Mouse (Mus musculus) right cerebral cortex, postnatal 10 days (tissue): ENCODE data around the gene Fbxl19.
"Not testable (repeated sequence)": the region's sequence is repeated elsewhere in the genome, so short reads cannot be mapped to it uniquely, and the experiment has no call there.

ENCODE experiments used
- DNase-seq, 2 experiments: peaks; one replicate each; pipeline ENCODE4 v3.0.0; 2021; ENCODE audit warnings: low spot score in 2 of 2

The Fbxl19 gene

DNA sequence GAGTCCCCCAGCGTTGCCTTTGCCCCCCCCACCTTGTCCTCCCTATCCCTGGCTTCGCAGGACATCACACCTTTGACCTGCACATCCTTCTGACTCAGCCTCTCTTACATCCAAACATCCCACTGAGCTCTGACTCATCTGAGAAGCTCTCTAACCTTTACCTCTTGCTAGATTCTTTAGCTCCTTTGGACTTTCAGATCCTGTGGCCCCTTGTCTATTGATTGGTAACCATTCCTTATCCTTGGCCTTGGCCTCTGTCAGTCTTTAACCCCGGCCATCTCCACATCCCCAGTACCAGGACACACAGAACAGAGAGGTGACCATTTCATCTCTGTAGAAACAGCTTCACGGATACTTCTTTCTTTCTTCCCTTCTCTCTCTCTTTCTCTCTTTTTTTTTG is 14.2 kb upstream of the Fbxl19 start:
- DNase-seq, result no peak

DNA sequence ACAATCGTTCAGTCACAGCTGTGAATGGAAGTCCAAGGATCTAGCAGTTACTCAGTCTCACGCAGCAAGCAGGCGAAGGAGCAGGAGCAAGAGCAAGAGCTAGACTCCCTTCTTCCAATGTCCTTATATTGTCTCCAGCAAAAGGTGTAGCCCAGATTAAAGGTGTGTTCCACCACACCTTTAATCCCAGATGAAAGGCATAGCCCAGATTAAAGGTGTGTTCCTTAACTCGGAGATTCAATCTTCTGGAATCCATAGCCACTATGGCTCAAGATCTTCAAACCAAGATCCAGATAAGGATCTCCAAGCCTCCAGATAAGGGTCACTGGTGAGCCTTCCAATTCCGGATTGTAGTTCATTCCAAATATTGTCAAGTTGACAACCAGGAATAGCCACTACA is 12.3 kb upstream of the Fbxl19 start, which contains the start of gene Ctf2:
Gene Ctf2 (minus strand): TSS at position 101 of the 400 bp plus-strand sequence.
- DNase-seq, result not testable (repeated sequence)

DNA sequence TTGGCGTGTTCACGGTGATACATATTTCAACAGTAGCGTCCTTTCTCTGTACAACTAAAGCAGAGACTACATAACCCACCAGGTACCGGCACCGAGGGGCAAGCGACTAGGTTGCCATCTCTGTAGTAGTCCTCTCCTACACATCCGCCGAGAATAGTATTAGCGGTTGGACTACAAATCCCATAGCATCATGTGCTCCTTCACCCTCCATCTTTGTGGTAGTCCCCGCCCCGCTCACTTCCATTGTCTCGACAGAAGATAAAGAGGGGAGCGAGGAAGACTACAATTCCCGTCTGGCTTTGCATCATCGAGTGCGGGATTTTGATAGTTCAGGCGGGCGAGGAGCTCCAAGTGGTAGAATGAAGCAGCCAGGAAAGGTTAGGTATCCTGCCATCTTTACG is 908 bp downstream of the Fbxl19 start:
- DNase-seq, result peak; percentile 97 to 98

DNA sequence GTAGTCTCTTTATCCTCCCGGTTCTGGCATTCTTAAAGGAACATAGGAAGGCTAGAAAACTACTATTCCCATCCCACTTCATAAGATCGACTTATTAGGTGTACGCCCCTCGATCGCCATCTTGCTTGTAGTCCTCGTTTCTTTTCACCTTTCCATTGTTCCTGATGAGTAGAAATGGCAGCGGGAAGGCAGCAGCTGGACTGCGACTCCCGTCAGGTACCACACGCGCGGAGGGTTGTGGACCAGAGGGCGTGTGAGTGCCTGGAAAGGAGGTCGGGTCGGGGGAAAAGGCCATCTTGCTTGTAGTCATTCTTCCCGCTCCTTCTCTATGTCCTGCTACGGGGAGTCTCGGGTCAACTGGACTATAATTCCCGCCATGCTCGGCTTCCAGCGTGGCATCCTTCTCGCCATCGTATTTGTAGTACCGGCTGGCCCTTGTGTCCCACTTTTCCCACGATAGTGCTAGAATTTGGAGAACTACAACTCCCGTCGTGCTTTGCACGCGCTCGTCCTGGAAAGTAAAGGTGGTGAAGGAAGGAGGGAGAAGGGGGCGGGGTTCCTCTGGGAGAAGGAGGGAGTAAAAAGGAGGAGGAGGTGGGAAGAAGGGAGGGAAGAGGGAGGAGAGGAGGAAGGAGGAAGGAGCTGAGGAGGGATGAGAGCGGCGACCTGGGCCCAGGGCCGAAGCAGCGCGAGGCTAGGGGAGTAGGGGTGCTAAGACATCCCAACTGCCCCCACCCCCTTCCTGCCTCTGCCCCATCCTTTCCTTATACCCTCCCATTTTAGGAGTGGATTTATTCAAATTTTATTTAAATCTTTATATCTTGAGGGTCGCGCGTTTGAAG is 1.5 kb downstream of the Fbxl19 start:
- peak; percentile 99 for DNase-seq

DNA sequence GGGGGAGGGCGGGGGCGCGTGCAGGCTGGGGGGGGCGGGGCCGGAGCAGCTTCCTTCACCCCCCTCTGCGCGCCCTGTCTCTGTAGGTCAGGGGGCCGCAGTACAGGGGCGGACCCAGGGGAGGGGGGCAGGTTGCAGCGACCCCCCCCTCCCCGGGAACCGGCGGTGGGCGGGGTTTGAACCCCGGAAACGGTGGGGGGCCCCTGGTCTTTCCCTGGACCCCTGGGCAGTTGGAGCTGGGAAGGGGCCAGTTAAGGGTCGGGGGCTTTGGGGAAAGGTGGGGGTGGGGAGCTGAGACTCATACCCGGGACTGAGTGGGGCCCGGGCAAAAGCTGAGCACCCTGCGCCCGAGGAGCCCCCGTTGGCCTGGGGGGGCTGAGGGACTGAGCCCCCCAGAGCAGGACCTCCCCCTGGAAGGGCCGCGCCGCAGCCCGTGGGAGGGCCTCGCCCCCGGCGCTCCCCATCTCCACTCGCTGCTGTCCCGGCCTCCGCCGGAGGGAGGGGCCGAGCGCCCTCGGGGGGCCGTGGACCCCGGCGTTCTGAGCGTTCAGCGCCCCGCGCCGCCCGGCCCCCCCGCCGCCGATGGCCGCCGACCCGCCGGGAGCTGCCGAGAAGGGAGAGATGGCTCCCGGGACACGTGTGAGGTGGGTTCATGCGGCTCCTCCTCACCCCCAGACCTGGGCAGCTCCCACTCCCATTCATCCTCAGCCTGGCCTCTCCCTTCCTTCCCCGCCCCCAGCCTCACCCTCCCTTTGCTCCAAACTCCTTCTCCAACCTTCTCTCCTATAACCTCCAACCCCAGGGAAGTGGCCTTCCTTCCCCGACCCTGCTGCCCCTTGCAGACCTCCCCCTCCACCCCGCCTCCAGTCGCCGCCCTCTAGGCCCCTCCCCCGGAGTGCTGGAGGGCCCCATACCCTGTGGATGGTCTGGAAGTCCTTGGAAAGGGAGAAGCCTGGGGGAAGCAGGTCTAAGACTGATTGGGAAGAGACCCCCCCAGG is 2.5 kb downstream of the Fbxl19 start:
- peak; percentile 54 to 65 for DNase-seq

DNA sequence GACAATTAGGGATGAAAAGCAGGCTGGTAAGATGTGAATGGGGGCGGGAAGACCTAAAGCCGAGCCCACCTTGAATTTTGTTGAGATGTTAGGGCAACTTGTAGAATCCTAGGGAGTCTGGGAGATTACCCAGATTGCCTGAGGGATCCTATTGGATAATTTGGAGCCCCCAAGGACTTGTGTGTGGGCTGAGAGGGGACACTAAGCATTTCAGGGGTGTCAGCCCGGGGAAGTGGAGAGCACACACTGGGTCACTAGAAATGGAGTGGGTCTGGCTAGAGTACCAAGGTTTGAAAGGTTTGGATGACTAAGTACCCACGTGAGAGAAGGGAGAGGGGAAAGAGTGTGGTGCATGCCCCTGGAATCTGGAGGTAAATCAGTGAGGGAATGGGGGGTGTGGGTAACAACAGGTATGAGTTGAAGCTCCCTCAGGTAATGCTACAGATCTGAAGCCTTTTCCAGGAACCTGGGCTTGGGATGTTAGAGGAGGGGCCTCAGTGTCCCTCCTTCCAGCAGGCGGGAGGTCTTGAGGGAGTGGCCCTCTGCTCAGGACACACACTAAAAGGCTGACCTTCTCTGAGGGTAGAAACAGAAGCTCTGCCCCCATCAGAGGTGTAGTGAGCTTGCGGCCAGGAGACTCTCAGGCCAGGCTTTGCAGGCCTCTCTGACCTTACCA is 3.4 kb downstream of the Fbxl19 start:
- no peak for DNase-seq

DNA sequence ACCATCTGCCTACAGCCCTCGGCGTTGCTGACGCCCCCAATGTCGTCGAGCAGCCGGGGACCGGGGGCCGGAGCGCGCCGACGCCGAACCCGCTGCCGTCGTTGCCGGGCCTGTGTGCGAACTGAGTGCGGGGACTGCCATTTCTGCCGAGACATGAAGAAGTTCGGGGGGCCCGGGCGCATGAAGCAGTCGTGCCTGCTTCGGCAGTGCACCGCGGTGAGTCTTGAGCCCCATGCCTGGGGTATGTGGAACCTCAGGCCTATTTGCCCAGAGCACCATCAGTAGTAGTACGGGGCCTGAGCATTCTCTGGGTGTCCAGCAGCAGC is 3.9 kb downstream of the Fbxl19 start:
- peak in 1 of 2 experiments; percentile 56 for DNase-seq

DNA sequence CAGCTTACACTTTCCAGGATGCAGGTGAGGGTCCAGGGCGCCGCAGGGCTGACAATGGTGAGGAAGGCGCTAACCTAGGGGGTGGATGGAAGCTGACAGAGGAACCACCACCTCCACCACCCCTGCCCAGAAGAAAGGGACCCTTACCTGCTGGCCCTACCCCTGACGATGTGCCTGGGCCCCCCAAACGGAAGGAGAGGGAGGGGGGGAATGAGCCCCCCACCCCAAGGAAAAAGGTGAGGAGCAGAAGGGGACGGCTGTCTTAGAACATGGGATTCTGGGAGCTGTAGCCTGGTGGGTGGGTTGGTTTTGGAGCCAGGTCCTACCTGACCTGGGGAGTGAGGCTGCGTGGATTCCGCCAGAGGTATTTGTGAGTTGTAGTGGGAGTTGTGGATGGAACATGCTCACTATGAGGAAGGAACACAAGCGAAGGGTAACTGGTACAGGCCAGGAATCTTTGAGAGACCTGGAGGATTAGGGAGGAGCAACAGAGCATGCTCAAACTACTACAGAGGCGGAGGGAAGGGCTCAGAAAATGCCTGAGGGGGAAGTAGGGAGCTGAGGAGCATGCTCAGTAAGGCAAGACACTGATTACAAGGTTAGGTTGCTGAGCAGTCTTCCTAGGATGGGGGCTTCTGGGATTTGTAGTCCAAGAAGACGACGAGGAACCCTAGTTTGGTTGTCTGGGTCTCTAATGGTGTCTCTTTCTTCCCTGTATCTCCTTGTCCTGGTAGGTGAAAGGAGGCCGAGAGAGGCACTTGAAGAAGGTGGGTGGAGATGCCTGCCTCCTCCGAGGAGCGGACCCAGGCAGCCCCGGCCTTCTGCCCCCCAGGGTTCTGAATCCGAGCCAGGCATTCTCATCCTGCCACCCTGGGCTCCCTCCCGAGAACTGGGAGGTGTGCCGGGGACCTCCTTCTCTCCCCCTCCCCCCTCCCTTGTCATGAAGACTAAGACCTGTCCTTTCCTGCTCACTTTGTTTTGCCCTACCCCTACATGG is 6.1 kb downstream of the Fbxl19 start:
- DNase-seq, result peak; percentile 63 to 78

DNA sequence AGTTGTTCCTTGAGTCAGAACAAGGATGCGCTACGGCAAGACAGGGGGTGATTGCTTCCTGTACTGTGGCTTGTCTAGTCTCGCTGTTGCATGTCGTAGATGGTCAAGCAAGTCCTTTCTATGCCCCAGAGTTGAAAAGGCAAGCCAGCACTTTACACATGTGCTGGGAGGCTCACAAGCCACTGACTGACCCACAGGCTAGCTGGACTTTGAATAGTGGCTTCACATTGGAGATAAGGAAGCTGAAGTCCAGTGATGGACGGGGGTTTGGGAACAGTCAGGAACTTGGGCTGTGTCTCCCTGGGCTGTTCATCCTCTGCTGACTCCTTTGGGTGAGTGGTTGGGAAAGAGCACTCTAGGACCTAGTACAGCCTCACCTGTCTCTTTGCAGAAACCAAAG is 7.3 kb downstream of the Fbxl19 start:
- no peak for DNase-seq

DNA sequence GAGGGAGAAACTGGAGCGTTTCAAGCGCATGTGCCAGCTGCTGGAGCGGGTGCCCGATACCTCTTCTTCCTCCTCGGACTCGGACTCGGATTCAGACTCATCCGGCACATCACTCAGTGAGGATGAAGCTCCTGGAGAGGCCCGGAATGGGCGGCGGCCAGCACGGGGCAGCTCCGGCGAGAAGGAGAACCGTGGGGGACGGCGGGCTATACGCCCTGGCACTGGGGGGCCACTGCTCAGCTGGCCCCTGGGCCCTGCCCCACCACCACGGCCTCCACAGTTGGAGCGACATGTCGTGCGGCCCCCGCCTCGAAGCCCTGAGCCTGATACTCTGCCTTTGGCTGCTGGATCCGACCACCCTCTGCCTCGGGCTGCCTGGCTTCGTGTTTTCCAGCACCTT is 7.7 kb downstream of the Fbxl19 start:
- no peak for DNase-seq

DNA sequence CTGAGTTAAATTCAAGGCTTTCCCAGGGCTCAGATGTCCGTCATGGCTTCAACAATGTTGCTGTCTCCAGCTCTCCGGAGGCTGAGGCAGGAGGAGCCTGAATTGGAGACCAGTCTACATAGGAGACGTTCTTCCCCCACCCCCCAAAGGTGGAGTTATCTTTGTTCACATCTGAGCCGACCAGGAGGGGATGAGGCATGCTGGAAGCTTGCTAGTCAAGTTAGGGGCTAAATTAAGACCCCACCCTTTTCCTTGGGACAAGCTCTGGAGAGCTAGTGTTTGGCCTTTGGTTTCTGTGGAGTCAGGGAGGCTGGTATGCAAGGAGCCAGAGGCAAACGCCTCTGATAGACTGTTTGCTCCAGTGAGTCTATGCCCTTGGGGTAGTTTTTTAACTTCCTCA is 8.8 kb downstream of the Fbxl19 start:
- no peak for DNase-seq

DNA sequence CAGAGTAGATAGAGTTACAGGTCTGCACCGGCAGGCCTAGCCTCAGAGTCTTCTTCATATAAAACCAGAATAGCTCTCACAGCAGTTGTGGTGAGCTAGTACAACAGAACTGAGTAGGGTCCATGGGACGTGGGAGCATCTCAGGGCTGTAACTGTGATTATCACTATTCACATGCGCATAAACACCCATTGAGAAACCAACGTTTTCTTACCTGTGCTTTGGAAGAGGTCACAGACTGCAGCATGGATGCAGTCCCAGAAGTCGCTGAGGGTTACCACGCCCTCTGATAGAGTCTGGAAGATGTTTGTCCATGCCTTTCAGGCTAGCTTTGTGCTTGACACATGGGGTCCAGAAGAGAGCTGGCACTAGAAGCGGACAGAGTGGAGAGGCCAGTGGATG is 9.4 kb downstream of the Fbxl19 start:
- no peak for DNase-seq

DNA sequence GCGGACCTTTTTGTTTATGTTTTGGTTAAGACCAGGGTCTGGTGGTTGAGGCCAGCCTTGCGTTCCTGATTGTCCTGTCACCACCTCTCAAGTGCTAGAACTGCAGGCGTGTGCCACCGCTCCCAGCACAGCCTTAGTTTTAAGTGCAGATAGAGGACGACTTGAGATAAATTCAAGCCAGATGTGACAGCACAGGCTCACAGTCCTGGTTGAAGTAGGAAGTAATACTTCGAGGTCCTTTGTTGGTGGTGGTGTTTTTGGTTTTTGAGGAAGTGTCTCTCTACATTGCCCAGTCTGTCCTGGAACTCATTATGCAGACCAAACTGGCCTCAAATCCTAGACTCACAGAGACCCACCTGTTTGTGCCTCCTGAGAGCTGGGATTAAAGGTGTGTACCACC is 15.4 kb downstream of the Fbxl19 start:
- no peak for DNase-seq

DNA sequence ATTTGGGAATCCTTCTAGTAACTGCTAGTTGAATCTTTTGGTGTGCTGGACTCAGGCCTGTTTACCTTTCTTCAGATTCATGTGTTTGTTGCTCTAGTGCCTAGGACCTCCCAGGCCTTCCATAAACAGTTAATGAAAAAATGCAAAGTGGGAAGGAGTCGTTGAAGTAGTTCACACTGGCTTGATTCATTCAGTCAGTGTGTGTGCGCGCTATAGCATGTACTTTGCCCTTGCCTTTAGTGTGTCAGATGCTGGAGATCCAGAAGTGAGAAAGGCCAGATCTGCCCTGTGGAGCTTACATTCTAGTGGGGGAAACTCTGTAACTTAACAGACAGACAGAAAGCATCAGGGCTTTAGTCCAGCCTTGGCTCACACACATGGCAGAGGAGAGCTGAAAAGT is 16.1 kb downstream of the Fbxl19 start:
- DNase-seq, result no peak

DNA sequence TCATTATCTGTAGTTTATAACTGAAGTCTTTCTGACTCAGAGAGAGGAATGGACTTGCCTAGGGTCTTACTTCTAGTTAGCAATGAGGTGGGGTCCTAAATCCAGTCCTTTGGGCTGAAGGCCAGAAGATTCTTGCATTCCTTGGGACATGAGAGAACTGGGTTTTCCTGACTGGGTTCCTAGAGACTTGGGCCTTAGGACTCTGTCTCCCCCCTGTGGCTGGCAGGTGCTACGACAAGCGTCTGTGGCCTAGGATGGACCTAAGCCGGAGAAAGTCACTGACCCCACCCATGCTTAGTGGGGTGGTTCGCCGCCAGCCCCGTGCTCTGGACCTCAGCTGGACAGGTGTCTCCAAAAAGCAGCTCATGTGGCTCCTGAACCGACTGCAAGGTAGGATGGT is 16.7 kb downstream of the Fbxl19 start:
- DNase-seq, result no peak

DNA sequence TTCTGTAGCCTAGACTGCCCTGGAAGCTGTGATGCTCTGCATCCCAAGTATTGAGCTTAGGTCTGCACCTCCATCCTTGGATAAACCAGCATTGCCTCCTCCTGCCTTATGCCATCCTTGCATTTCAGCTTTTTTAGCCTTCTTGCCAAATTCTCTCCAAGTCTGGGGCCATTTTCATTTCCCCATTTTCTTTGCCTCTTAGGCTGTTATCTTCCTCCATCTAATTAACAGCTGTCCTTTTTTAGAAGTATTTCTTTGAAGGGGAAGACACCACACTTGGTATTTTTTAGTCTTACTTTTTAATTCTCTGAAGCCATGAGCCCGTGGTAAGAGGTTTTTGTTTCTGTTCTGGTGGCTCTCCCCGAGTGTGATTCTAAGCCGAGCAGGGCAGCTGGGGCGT is 19.3 kb downstream of the Fbxl19 start:
- no peak for DNase-seq

DNA sequence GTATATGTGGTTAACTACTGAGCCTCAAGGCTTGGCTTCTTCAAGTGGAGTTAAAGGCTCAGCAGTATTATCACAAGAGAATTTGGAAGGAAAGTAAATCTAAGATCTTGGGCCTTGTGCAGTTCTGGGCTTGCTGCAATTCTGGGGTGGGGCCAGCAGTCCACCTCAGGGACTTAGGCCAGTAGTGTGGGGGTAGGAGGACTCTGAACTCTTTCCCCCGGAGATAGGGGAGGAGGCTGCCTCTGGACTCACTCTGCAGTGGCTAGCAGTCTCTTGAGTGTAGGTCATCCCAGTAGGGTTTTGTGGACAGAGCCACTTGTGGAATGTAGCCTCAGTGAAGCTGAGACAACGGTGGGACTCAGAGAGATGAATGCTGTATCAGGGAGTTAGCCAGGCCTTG is 21.4 kb downstream of the Fbxl19 start:
- DNase-seq, result no peak

DNA sequence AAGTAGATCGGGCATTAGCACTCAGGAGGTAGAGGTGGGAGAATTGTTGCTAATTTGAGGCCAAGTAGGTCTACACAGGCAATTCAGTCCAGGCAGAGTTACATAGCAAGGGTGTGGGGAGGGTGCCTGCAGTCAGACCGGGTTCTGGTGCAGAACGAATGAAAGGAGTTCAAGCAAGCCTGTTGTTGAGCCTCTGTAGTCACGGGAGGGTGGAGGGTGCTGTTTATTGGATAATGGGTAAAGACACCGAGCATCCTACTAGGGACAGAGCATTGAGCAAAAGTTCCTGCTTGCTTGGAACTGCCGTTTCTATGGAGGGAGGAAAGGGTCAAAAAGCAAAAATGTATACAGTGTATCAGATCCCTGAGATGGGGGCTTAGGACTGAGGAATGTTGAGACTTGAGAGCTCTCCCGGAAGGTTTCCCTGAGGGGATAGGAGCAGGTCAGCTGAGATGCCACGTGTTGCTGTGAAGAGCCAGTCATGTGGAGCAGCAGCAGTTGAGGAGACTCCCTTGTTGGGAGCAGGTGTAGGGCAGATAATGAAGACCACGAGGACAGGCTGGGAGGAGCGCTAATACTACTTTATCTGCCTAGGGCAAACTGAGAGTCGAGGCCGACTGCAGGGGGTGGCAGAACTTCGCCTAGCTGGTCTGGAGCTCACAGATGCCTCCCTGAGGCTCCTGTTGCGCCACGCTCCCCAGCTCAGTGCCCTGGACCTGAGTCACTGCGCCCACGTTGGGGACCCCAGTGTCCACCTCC is 22.7 kb downstream of the Fbxl19 start:
- DNase-seq, result no peak

DNA sequence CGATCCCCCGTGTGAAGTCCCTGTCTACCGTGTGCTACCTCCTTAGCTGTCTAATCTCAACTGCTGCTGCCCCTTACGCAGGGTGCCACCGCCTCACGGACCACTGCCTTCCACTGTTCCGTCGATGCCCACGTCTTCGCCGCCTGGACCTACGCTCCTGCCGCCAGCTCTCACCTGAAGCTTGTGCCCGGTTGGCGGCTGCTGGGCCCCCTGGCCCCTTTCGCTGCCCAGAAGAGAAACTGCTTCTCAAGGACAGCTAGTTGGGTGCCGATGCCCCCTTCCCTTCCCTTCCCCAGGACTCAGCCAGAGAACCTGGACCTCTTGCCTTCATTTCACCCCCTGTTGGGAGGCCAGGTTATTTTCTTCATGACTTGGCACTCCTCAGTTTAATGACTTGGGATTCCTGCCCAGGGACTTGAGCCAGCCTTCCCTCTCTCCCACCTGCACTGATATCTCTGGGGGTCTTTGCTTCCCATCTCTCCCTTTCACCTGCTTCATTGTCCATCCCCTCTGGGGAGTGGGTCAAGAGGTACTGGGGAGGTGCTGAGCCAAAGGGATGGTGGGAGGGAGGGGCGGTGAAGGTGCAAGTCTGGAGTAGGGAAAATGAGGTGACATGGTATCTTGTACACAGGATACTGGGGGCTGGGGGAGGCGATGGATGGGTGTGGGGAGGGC is 23.5 kb downstream of the Fbxl19 start:
- DNase-seq, result no peak
